Mouse (Mus musculus): ENCODE data around the gene Flnb. TPM values are rescaled to one million over a fixed set of nuclear protein-coding genes. Genes with fewer than 3 reads are reported as not detected.

The Flnb gene
- polyA plus RNA-seq, 1 experiment: 326 TPM

- H3K27ac ChIP-seq (ENCODE audit: insufficient read depth, low read length): no peak overlapping the region
These were observed 50.1 kb downstream of the Flnb start for GRCm38 (mm10) chr14:7867841-7868240.

GRCm38 (mm10) chr14:7869796-7870195, 52.0 kb downstream of the Flnb start:
- no peaks in the 10 kb centered on the region for H3K27me3 ChIP-seq (ENCODE audit: control insufficient read depth, insufficient read depth, low read length, poor library complexity, severe bottlenecking)
- no peaks in the 10 kb centered on the region for H3K9me3 ChIP-seq (replicated peaks; ENCODE audit: control insufficient read depth, insufficient read depth, low read length, poor library complexity, severe bottlenecking)
- H3K36me3 ChIP-seq (ENCODE audit: control insufficient read depth, insufficient read depth, low read length, poor library complexity, severe bottlenecking): peaks cover 41% of the 10 kb centered on the region
- H3K9ac ChIP-seq (ENCODE audit: low read depth, poor library complexity, severe bottlenecking): no peak overlapping the region
- H3K27ac ChIP-seq (ENCODE audit: insufficient read depth, low read length): no peak overlapping the region
- TF ChIP-seq EP300 (IDR thresholded peaks at IDR 0.05; ENCODE audit: insufficient read depth, low read depth, low read length) (no peak), POLR2A (IDR thresholded peaks at IDR 0.05; ENCODE audit: insufficient read depth, low read length) (no peak), CTCF (IDR thresholded peaks at IDR 0.05; ENCODE audit: low read depth, low read length) (no peak)
- H3K4me1 ChIP-seq (ENCODE audit: control insufficient read depth, insufficient read depth, low read length): no peaks in the 10 kb centered on the region
- H3K4me3 ChIP-seq (ENCODE audit: low read depth, low read length): no peak overlapping the region

More at GRCm38 (mm10) chr14:7867841-7868240, 50.1 kb downstream of the Flnb start:
- Histone ChIP-seq H3K9ac (ENCODE audit: low read depth, poor library complexity, severe bottlenecking) (no peak overlapping the region), H3K4me1 (ENCODE audit: control insufficient read depth, insufficient read depth, low read length) (no peaks in the 10 kb centered on the region), H3K36me3 (ENCODE audit: control insufficient read depth, insufficient read depth, low read length, poor library complexity, severe bottlenecking) (peaks cover 27% of the 10 kb centered on the region), H3K27me3 (ENCODE audit: control insufficient read depth, insufficient read depth, low read length, poor library complexity, severe bottlenecking) (no peaks in the 10 kb centered on the region), H3K4me3 (ENCODE audit: low read depth, low read length) (no peak overlapping the region), H3K9me3 (replicated peaks; ENCODE audit: control insufficient read depth, insufficient read depth, low read length, poor library complexity, severe bottlenecking) (no peaks in the 10 kb centered on the region)
- TF ChIP-seq CTCF (IDR thresholded peaks at IDR 0.05; ENCODE audit: low read depth, low read length) (no peak), EP300 (IDR thresholded peaks at IDR 0.05; ENCODE audit: insufficient read depth, low read depth, low read length) (no peak), POLR2A (IDR thresholded peaks at IDR 0.05; ENCODE audit: insufficient read depth, low read length) (no peak)

- Histone ChIP-seq H3K27ac (ENCODE audit: insufficient read depth, low read length) (no peak overlapping the region), H3K9ac (ENCODE audit: low read depth, poor library complexity, severe bottlenecking) (no peak overlapping the region), H3K4me3 (ENCODE audit: low read depth, low read length) (no peak overlapping the region), H3K36me3 (ENCODE audit: control insufficient read depth, insufficient read depth, low read length, poor library complexity, severe bottlenecking) (peaks cover 43% of the 10 kb centered on the region), H3K27me3 (ENCODE audit: control insufficient read depth, insufficient read depth, low read length, poor library complexity, severe bottlenecking) (no peaks in the 10 kb centered on the region), H3K4me1 (ENCODE audit: control insufficient read depth, insufficient read depth, low read length) (no peaks in the 10 kb centered on the region), H3K9me3 (replicated peaks; ENCODE audit: control insufficient read depth, insufficient read depth, low read length, poor library complexity, severe bottlenecking) (no peaks in the 10 kb centered on the region)
- TF ChIP-seq POLR2A (IDR thresholded peaks at IDR 0.05; ENCODE audit: insufficient read depth, low read length) (no peak), CTCF (IDR thresholded peaks at IDR 0.05; ENCODE audit: low read depth, low read length) (no peak), EP300 (IDR thresholded peaks at IDR 0.05; ENCODE audit: insufficient read depth, low read depth, low read length) (no peak)
These were observed 55.8 kb downstream of the Flnb start for GRCm38 (mm10) chr14:7873552-7873951.

GRCm38 (mm10) chr14:7874495-7874894, 56.7 kb downstream of the Flnb start:
- TF ChIP-seq POLR2A (IDR thresholded peaks at IDR 0.05; ENCODE audit: insufficient read depth, low read length) (no peak), CTCF (IDR thresholded peaks at IDR 0.05; ENCODE audit: low read depth, low read length) (no peak), EP300 (IDR thresholded peaks at IDR 0.05; ENCODE audit: insufficient read depth, low read depth, low read length) (no peak)

GRCm38 (mm10) chr14:7877957-7878356, 60.2 kb downstream of the Flnb start:
- TF ChIP-seq EP300 (IDR thresholded peaks at IDR 0.05; ENCODE audit: insufficient read depth, low read depth, low read length): no peak
- TF ChIP-seq POLR2A (IDR thresholded peaks at IDR 0.05; ENCODE audit: insufficient read depth, low read length): no peak
- no peak for TF ChIP-seq CTCF (IDR thresholded peaks at IDR 0.05; ENCODE audit: low read depth, low read length)
- no peak overlapping the region for H3K27ac ChIP-seq (ENCODE audit: insufficient read depth, low read length)
- H3K4me3 ChIP-seq (ENCODE audit: low read depth, low read length): no peak overlapping the region
- H3K9me3 ChIP-seq (replicated peaks; ENCODE audit: control insufficient read depth, insufficient read depth, low read length, poor library complexity, severe bottlenecking): no peaks in the 10 kb centered on the region
- H3K9ac ChIP-seq (ENCODE audit: low read depth, poor library complexity, severe bottlenecking): no peak overlapping the region
- H3K36me3 ChIP-seq (ENCODE audit: control insufficient read depth, insufficient read depth, low read length, poor library complexity, severe bottlenecking): peaks cover 44% of the 10 kb centered on the region
- H3K27me3 ChIP-seq (ENCODE audit: control insufficient read depth, insufficient read depth, low read length, poor library complexity, severe bottlenecking): no peaks in the 10 kb centered on the region
- no peaks in the 10 kb centered on the region for H3K4me1 ChIP-seq (ENCODE audit: control insufficient read depth, insufficient read depth, low read length)

More at GRCm38 (mm10) chr14:7874495-7874894, 56.7 kb downstream of the Flnb start:
- Histone ChIP-seq H3K4me3 (ENCODE audit: low read depth, low read length) (no peak overlapping the region), H3K36me3 (ENCODE audit: control insufficient read depth, insufficient read depth, low read length, poor library complexity, severe bottlenecking) (peaks cover 42% of the 10 kb centered on the region), H3K27me3 (ENCODE audit: control insufficient read depth, insufficient read depth, low read length, poor library complexity, severe bottlenecking) (no peaks in the 10 kb centered on the region), H3K9ac (ENCODE audit: low read depth, poor library complexity, severe bottlenecking) (no peak overlapping the region), H3K27ac (ENCODE audit: insufficient read depth, low read length) (no peak overlapping the region), H3K9me3 (replicated peaks; ENCODE audit: control insufficient read depth, insufficient read depth, low read length, poor library complexity, severe bottlenecking) (no peaks in the 10 kb centered on the region), H3K4me1 (ENCODE audit: control insufficient read depth, insufficient read depth, low read length) (no peaks in the 10 kb centered on the region)

GRCm38 (mm10) chr14:7880389-7880788, 62.6 kb downstream of the Flnb start:
- Histone ChIP-seq H3K36me3 (ENCODE audit: control insufficient read depth, insufficient read depth, low read length, poor library complexity, severe bottlenecking) (peaks cover 44% of the 10 kb centered on the region), H3K9ac (ENCODE audit: low read depth, poor library complexity, severe bottlenecking) (no peak overlapping the region), H3K4me1 (ENCODE audit: control insufficient read depth, insufficient read depth, low read length) (no peaks in the 10 kb centered on the region), H3K4me3 (ENCODE audit: low read depth, low read length) (no peak overlapping the region), H3K9me3 (replicated peaks; ENCODE audit: control insufficient read depth, insufficient read depth, low read length, poor library complexity, severe bottlenecking) (no peaks in the 10 kb centered on the region), H3K27ac (ENCODE audit: insufficient read depth, low read length) (no peak overlapping the region), H3K27me3 (ENCODE audit: control insufficient read depth, insufficient read depth, low read length, poor library complexity, severe bottlenecking) (no peaks in the 10 kb centered on the region)
- TF ChIP-seq CTCF (IDR thresholded peaks at IDR 0.05; ENCODE audit: low read depth, low read length) (no peak), EP300 (IDR thresholded peaks at IDR 0.05; ENCODE audit: insufficient read depth, low read depth, low read length) (no peak), POLR2A (IDR thresholded peaks at IDR 0.05; ENCODE audit: insufficient read depth, low read length) (no peak)

All from ES-Bruce4 (cell line).